Mouse (Mus musculus): ENCODE measurements around the gene 6430548M08Rik. TPM values are rescaled to one million over a fixed set of nuclear protein-coding genes. Genes with fewer than 3 reads are reported as not detected.
A peak's percentile ranks its signal among the peaks of the same experiment; 100 is the strongest.

The 6430548M08Rik gene
- total and polyA plus RNA-seq, 2 experiments from 2014 or later = 33.9 to 66.1 TPM

- no peak for DNase-seq (ENCODE audit: low spot score)
- 82% methylated on average over 9 of the region's 9 CpGs for WGBS
- no peaks in the 10 kb centered on the region for H3K9me3 ChIP-seq (ENCODE audit: low read length)
- no peaks in the 10 kb centered on the region for H3K36me3 ChIP-seq (ENCODE audit: insufficient read depth, low read length)
- no peaks in the 10 kb centered on the region for H3K27me3 ChIP-seq (ENCODE audit: insufficient read depth, low read length)
- H3K27ac ChIP-seq = no peak overlapping the region
- TF ChIP-seq CTCF (IDR thresholded peaks at IDR 0.05; ENCODE audit: low read depth) = no peak
- ATAC-seq = no peak
- H3K4me3 ChIP-seq (ENCODE audit: low read length) = no peak overlapping the region
- peaks cover 14% of the 10 kb centered on the region for H3K4me1 ChIP-seq (ENCODE audit: insufficient read depth, low read length)
- H3K4me2 ChIP-seq (ENCODE audit: low read depth, low read length) = no peak overlapping the region
- H3K9ac ChIP-seq (replicated peaks; ENCODE audit: low read length) = no peak overlapping the region
These were observed 10.0 kb upstream of the 6430548M08Rik start for GRCm38 (mm10) chr8:120103916-120104315.

- Histone ChIP-seq H3K4me1 (ENCODE audit: insufficient read depth, low read length) (peaks cover 13% of the 10 kb centered on the region), H3K4me2 (ENCODE audit: low read depth, low read length) (no peak overlapping the region), H3K36me3 (ENCODE audit: insufficient read depth, low read length) (no peaks in the 10 kb centered on the region), H3K4me3 (ENCODE audit: low read length) (no peak overlapping the region), H3K9ac (replicated peaks; ENCODE audit: low read length) (no peak overlapping the region), H3K27ac (no peak overlapping the region), H3K9me3 (ENCODE audit: low read length) (no peaks in the 10 kb centered on the region), H3K27me3 (ENCODE audit: insufficient read depth, low read length) (no peaks in the 10 kb centered on the region)
- no peak for TF ChIP-seq CTCF (IDR thresholded peaks at IDR 0.05; ENCODE audit: low read depth)
- ATAC-seq = no peak
- 60% methylated on average over 9 of the region's 9 CpGs for WGBS
- no peak for DNase-seq (ENCODE audit: low spot score)
These were observed 9.2 kb upstream of the 6430548M08Rik start for GRCm38 (mm10) chr8:120104721-120105272.

GRCm38 (mm10) chr8:120109149-120109548 is 4.8 kb upstream of the 6430548M08Rik start:
- DNase-seq (ENCODE audit: low spot score) (no peak), ATAC-seq (no peak)
- Histone ChIP-seq H3K9me3 (ENCODE audit: low read length) (no peaks in the 10 kb centered on the region), H3K4me2 (ENCODE audit: low read depth, low read length) (no peak overlapping the region), H3K4me3 (ENCODE audit: low read length) (no peak overlapping the region), H3K27ac (no peak overlapping the region), H3K4me1 (ENCODE audit: insufficient read depth, low read length) (peaks cover 6% of the 10 kb centered on the region; the same call in 1 of the 2 replicates), H3K9ac (replicated peaks; ENCODE audit: low read length) (no peak overlapping the region), H3K27me3 (ENCODE audit: insufficient read depth, low read length) (no peaks in the 10 kb centered on the region), H3K36me3 (ENCODE audit: insufficient read depth, low read length) (no peaks in the 10 kb centered on the region)
- no peak for TF ChIP-seq CTCF (IDR thresholded peaks at IDR 0.05; ENCODE audit: low read depth)
- WGBS = 61% methylated on average over 3 of the region's 3 CpGs

GRCm38 (mm10) chr8:120110966-120111365 is 3.0 kb upstream of the 6430548M08Rik start:
- H3K9me3 ChIP-seq (ENCODE audit: low read length) = no peaks in the 10 kb centered on the region
- H3K4me2 ChIP-seq (ENCODE audit: low read depth, low read length) = no peak overlapping the region
- no peak for ATAC-seq
- DNase-seq (ENCODE audit: low spot score) = no peak
- no peak overlapping the region for H3K4me3 ChIP-seq (ENCODE audit: low read length)
- no peaks in the 10 kb centered on the region for H3K27me3 ChIP-seq (ENCODE audit: insufficient read depth, low read length)
- no peaks in the 10 kb centered on the region for H3K36me3 ChIP-seq (ENCODE audit: insufficient read depth, low read length)
- H3K9ac ChIP-seq (replicated peaks; ENCODE audit: low read length) = no peak overlapping the region
- H3K27ac ChIP-seq = no peak overlapping the region
- peaks cover 6% of the 10 kb centered on the region; the same call in 1 of the 2 replicates for H3K4me1 ChIP-seq (ENCODE audit: insufficient read depth, low read length)
- WGBS = 92% methylated on average over 4 of the region's 4 CpGs
- TF ChIP-seq CTCF (IDR thresholded peaks at IDR 0.05; ENCODE audit: low read depth) = no peak

- DNase-seq (ENCODE audit: low spot score) = no peak
- H3K4me1 ChIP-seq (ENCODE audit: insufficient read depth, low read length) = peaks cover 6% of the 10 kb centered on the region; the same call in 1 of the 2 replicates
- no peak for ATAC-seq
- no peaks in the 10 kb centered on the region for H3K9me3 ChIP-seq (ENCODE audit: low read length)
- H3K4me2 ChIP-seq (ENCODE audit: low read depth, low read length) = no peak overlapping the region
- 69% methylated on average over 4 of the region's 4 CpGs for WGBS
- TF ChIP-seq CTCF (IDR thresholded peaks at IDR 0.05; ENCODE audit: low read depth) = no peak
- H3K27me3 ChIP-seq (ENCODE audit: insufficient read depth, low read length) = no peaks in the 10 kb centered on the region
- no peak overlapping the region for H3K27ac ChIP-seq
- no peaks in the 10 kb centered on the region for H3K36me3 ChIP-seq (ENCODE audit: insufficient read depth, low read length)
- no peak overlapping the region for H3K4me3 ChIP-seq (ENCODE audit: low read length)
- H3K9ac ChIP-seq (replicated peaks; ENCODE audit: low read length) = no peak overlapping the region
These were observed 2.6 kb upstream of the 6430548M08Rik start for GRCm38 (mm10) chr8:120111382-120111781.

GRCm38 (mm10) chr8:120112535-120112934 is 1.4 kb upstream of the 6430548M08Rik start:
- Histone ChIP-seq H3K4me1 (ENCODE audit: insufficient read depth, low read length) (peaks cover 6% of the 10 kb centered on the region; the same call in 1 of the 2 replicates), H3K9ac (replicated peaks; ENCODE audit: low read length) (no peak overlapping the region), H3K9me3 (ENCODE audit: low read length) (no peaks in the 10 kb centered on the region), H3K36me3 (ENCODE audit: insufficient read depth, low read length) (no peaks in the 10 kb centered on the region), H3K4me3 (ENCODE audit: low read length) (no peak overlapping the region), H3K4me2 (ENCODE audit: low read depth, low read length) (no peak overlapping the region), H3K27me3 (ENCODE audit: insufficient read depth, low read length) (no peaks in the 10 kb centered on the region), H3K27ac (no peak overlapping the region)
- DNase-seq (ENCODE audit: low spot score) = no peak
- no peak for ATAC-seq
- no peak for TF ChIP-seq CTCF (IDR thresholded peaks at IDR 0.05; ENCODE audit: low read depth)
- 82% methylated on average over 5 of the region's 5 CpGs for WGBS

- peaks cover 6% of the 10 kb centered on the region; the same call in 1 of the 2 replicates for H3K4me1 ChIP-seq (ENCODE audit: insufficient read depth, low read length)
- no peaks in the 10 kb centered on the region for H3K9me3 ChIP-seq (ENCODE audit: low read length)
- peak overlapping the region; percentile 75 for H3K9ac ChIP-seq (replicated peaks; ENCODE audit: low read length)
- TF ChIP-seq CTCF (IDR thresholded peaks at IDR 0.05; ENCODE audit: low read depth) = no peak
- H3K27ac ChIP-seq = peak overlapping the region; percentile 85
- WGBS = 1% methylated on average over 10 of the region's 10 CpGs
- ATAC-seq (no peak; the same call in 1 of the 2 replicates), DNase-seq (ENCODE audit: low spot score) (no peak)
- H3K4me2 ChIP-seq (ENCODE audit: low read depth, low read length) = peak overlapping the region; percentile 81
- H3K36me3 ChIP-seq (ENCODE audit: insufficient read depth, low read length) = no peaks in the 10 kb centered on the region
- H3K27me3 ChIP-seq (ENCODE audit: insufficient read depth, low read length) = no peaks in the 10 kb centered on the region
- peak overlapping the region; percentile 75 for H3K4me3 ChIP-seq (ENCODE audit: low read length)
These were observed 646 bp upstream of the 6430548M08Rik start for GRCm38 (mm10) chr8:120113306-120113705.

Data from hindbrain, postnatal 0 days (tissue).